Mouse (Mus musculus): ENCODE results near the gene Cplx2.
A peak's percentile ranks its signal among the peaks of the same experiment; 100 is the strongest.

Gene Cplx2

DNA sequence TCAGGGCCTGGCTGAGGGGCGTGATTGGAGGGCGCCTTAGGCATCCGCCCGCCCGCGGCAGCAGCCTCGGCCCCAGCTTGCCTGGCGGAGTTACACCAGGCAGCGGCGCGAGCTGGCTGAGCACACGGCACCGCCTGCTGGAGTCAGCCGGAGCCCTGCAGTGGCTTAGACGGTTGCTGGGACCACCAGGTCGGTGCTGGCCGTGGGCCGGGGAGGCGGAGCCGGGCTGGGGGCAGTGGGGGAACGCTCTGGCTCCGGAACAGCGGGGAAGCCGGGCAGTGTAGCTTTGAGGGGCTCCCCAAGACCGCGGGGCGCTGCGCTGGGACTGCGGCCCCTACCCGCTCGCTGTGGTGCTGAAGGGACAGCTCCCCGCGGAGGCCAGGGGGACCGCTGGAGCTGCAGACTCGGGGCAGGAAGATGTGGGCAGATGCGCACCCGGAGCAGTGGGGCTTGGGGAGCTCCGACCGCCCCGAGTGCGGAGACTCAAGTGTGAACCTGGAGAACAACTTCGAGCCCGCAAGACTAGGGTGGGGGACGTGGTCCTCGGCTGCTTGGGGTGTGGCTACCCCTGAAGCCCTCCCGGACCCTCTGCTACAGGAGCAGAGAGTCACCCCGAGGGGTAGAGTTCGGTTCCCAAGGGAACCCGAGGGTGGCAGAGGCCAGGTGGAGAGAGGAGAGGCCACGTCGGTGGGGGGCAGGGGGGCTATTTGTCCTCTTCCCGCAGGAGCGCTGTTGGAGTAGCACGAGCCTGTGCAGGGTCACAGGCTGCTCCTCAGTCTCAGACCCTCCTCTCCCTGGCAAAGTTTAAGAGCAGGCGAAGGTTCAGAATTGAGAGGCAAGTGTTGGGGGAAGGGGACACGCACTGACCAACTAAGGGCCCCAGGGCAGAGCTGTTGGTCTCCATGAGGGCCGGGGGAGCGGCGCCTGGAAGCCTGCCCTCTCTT lies 510 bp downstream of the Cplx2 start:
- DNase-seq: peak; percentile 64 to 83

GRCm38 (mm10) chr13:54372665-54373064 lies 1.5 kb downstream of the Cplx2 start:
- DNase-seq: peak; percentile 56 to 68

GRCm38 (mm10) chr13:54374106-54374706 lies 3.1 kb downstream of the Cplx2 start:
- no peak for DNase-seq

DNA sequence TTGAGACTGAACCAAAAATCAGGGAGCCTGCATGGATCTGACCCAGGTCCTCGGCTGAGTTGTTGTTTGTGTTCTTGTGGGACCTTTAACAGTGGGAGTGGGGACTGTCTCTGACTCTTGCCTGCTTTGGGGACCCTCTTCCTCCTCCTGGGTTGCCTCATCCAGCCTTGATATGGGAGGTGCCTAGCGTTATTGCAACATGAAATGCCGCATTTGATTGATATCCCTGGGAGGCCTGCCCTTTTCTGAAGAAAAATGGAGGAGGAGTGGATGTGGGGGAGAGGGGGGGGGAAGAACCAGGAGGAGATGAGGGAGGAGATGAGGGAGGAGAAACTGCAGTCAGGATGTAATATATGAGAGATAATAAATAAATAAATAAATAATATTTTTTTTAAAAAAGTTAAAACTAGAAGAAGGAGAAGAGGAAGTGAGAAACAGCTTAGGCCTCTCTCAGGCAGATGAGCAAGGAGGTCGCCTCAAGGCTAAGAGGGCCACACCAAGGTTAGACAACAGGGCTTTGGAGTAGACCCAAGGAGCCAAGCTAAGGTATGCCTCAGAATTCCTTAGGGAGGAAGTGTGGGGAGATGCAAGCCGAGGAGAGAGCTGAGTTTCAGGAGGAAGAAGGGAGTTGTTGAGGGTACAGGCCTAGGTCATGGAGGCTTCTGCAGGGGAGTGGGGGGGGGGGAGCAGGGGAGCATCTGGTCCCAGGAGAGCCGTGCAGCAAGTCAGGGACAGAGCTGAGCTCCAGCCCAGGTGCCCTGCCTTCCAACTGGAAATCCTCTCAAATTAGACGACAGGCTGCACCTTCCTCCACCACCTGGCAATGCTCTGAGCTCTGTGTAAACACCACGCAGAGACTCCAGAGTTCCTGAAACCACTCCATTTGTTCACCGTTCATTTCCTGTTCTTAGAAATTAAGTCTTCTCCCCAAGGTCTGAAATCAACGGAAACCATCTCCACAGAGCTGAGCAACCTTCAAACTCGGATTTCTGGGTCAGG lies 4.6 kb downstream of the Cplx2 start:
- DNase-seq: no peak

DNA sequence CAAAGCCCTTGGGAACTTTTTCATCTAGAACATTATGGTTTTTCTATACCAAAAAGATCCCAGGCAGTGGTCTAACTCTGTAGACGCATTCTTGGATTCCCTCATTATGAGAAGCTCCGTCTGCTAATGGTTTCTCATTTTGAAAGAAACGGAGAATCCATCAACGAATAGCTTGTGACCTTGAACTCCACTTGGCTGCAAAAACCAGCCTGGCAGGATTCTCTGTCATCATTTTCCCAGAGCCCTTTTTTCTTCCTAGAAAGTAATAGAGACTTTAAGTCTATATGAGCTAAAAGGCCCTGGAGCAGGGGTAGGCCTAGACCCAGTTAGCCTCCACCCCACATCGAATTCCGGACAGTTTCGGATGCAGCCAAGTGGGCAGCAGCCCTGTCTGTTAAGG lies 5.6 kb downstream of the Cplx2 start:
- DNase-seq: no peak

DNA sequence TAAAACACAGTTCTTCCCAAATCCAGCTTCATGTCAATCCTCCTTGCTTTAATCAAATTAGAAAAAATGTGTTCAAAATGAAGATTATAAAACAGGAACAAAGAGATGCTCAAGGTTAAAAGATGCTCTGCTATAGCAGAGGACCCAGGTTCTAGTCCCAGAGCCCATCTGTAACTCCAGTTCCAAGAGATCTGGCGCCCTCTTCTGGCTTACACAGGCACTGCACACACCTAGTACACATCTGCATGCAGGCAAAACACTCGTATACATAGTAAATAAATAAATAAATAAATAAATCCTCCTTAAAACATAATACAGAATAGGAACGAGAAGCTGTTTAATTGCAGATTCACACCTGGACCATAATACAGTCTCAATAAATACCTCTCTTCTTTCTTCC lies 6.9 kb downstream of the Cplx2 start:
- DNase-seq: no peak

- no peak for DNase-seq
Measured at GRCm38 (mm10) chr13:54380421-54380820, 9.3 kb downstream of the Cplx2 start.

DNA sequence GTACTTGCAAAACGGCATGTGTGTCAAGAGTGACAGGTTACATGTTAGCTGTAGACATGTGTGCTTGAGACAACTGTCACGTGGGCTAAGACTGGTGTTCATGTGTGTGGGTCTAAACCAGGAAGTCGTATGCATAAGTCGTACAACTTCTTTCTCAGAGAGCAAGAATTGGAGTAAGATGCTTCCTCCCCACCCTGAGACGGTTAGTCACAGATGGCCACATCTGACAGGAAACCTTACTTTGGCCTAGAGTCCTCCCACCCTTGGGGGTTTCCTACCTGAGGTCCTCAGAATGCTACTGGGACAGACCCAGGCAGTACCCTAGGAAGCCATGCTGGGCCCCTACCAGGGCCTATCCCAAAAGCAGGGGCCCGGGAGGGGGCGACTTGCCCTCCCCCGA lies 10.2 kb downstream of the Cplx2 start:
- no peak for DNase-seq

GRCm38 (mm10) chr13:54383531-54383930 lies 12.4 kb downstream of the Cplx2 start:
- DNase-seq: no peak

DNA sequence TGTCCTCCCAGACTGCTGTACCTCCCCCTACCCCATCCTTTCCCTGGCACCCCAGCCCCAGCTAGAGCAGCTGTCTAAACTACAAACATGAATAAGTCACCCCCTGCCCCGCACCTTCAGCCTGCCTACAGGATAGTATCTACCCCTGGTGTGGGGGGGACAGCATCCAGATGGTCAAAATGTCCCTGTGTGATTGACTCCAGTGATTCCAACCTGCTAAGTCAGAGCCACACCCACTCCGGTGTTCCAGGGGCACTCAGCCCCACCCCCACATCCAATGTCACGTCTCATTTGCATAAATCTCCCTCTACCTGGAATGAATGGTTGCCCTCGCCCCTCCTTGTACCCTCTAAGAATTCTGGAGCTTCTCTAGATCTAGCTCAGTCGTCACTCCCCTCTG lies 13.4 kb downstream of the Cplx2 start:
- no peak for DNase-seq

DNA sequence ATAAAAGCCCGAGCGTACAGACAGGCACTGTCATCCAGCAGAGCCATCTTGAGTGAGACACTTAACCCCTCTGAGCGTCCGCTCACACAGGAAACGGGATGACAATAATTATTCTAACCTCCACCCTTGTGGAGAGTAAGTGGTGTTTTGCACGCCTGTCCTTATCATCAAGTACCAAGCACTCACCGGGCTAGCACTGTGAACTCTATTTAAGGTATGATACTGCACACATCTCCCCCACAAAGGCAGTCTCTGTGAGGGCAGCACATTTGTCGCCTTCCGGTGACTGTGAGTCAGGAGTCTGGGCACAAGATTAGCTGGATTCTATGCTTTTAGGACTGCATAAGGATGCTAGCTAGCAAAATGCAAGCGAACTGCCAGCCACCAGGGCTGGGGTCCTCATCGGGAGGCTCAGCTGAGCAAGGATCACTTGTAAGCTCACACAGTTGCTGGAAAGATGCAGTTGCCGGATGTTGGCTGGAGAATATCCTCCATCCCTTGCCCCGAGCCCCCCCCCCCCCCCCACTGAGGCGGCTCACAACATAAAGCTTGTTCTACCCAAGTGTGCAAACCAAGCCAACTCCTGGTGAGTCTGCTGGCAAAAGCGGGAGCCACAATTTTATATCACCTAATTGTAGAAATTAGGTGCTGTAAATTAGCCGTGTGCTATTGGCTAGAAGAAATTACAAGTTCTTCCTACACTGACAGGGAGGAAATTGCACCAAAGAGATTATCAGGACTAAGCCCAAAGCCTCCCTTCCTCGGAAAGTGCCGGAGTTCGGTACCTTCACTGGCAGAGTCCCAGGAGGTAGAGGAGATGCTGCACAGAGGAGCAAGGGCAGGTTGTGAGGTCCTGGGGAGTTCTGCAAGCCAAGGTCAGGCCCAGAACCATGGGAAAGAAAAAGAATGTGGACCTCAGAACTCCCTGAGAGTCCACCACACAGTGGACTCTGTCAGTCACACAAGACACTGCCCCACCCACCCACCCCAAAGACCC lies 14.2 kb downstream of the Cplx2 start:
- DNase-seq: no peak

GRCm38 (mm10) chr13:54389971-54390564 lies 18.9 kb downstream of the Cplx2 start:
- DNase-seq: no peak

DNA sequence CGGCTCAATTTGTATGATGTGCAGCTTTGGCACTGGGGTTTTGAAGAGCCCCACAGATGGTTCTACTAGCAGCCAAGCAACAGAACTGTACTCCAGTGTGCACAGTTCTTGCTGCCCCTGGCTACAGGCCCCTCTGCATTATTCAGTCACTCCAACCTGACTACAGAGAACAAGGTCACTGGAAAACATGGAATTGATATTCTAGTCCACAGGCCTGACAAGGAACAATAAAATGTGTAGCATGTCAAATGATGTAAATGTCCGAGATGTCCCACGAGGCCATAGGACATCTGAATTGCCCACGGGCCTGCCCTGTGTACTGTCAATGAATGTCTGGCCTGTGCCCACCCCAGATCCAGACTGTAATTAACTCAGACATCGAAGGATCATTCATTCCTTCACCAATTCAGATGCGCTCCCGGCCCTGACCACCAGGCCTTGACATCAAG lies 19.4 kb downstream of the Cplx2 start:
- DNase-seq: no peak

DNA sequence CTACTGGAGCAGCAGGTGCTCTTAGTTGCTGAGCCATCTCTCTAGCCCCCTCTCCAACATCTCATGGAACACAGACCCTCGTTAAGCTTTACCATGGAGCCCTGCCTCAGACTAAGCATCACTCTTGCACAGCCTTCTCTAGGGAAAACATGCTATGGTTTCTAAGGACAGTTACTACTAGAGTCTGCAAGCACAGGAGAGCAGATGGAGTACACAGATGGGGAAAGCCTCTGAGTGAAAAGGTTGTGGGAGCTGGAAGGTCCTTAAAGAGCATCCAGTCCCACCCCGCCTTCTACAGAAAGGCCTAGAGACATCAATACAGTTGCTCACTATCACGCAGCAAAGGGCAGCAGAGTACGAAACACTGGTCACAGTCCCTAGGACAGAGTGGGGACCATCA lies 20.2 kb downstream of the Cplx2 start:
- no peak for DNase-seq

DNA sequence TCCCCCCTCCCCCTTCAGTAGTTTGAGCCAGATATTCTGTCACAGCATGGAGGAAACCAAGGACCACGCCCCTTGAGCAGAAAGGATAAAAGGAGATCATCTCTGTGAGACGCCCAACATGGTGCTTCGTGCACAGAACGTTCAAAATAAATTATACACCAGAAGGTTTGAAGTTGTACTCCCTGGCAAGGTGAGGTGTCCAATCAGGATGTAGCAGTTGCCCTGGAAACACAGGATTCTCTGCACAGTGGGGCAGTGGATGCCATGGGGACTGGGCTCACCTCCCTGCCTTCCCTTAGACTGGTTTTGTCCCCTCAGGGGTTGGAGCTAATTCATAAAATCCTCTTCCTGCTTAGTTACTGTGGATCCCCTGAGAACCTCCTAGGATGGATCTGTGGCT lies 25.9 kb downstream of the Cplx2 start:
- DNase-seq: no peak

DNA sequence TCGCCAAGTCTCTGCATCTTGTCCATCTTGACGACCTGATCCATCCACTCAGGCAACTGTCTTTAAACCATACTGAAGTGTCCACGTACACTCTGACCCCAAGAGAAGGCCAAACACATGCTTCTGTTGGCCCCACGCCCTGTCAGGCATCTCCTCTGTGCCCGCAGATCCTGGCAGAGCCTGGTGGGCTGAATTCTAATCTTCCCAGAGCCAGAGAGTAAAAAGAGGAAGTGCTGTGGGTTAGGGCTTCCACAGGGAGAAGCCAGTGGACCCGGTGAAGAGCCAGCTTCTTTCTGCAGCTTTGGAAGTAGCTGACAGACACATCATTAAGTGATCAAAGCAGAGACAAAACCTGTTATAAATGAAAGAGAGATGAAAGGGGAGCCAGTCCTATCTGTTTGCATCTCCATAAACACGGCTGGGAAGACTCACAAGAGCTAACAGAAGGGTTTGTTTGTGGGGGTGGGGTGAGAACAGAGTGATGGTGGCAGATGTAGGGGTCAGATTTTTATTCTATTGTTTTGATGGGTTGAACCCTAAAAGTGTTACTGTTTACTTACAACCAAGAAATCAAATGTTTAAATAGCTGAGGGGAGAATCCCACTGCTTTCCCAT lies 29.5 kb downstream of the Cplx2 start:
- no peak for DNase-seq

DNA sequence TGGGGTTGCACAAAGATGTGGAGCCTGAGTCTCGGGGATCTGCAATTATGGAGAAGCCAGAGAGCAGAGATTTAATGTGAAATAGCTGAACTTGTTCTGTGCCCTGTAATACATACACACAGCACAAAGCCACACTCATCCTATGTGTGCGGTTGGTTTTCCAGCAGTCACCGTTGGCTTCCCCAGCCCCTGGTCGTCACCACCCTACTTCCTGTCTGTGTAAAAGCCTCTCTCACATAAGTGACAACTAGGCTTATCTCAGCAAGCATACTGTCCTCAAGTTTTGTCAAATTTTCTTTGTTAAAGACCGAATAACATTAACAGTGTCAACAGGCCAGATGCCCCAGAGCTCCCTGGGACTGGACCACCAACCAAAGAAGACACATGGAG lies 30.0 kb downstream of the Cplx2 start:
- DNase-seq: no peak

DNA sequence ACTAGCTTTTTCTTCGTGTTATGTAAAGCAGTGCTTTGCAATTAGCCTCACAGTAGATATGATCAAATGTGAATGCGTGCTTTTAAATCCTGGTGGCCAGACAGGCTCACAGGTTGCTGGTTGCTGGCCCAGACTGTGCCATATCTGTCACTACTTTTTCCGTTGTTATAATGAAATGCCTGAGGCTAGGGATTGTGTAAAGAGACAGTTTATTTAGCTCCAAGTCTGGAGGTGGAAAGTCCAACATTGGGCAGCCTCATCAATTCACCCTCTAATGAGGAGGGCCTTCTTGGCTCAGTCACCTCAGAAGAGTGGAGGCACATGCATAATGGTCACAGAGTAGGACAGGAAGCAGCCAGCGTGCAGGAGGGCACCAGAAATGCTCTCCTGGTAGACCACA lies 31.2 kb downstream of the Cplx2 start:
- DNase-seq: no peak

DNA sequence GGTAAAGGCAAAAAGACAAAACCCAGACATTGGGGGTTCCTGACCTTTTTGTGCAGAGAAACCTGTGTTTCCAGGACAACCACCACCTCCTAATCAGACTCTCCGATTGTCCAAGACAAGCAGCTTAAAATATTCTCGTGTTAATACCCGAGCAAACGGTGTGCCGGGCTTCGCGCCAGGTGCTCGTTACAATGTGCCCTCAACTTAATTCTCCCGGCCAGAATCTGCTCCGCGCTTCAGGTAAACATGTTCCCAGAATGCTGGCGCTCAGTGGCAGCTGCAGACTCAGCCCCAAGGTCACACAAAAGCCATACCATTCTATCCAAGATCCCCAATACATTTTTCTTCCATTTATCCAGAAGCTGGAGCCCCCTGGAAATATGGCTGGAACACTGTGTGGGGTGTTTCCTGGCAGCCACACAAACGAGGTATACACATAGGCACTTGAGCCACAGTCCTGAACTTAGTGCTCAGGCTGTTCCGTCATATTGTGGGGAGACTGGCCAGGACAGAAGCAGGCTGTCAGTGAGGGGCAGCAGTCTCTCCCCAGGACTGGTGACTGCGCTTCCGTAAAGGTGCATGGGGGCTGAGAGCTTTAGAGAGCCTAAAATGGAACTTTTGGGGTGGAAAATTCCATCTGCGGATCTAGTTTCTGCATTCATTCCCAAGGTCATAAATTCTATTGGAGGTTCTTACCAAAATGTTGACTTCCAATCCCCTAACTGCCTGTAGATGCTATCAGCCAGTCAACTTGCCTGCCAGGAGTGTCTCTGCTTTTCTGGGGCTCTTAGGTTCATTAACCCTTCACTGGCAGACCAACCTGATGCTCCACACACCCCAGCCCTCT lies 32.3 kb downstream of the Cplx2 start:
- no peak for DNase-seq

DNA sequence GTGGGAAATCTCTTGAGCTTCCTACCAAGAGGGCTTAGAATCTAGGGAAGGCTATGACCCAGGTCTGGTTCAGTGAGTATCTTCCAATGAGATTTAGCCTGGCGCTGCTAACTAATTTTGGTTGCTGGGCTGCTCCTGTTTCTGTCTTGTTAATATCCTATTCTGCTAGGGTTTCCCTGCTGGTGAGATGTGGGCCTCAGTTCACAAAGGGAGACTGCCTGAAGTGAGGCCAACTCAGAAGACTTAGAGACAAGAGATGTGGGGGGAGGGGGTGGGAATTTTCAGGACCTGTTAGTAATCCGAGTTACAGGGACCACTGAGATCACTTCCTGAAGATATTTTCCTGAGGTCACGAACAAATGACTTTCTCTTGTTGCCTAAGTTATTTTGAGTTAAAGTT lies 33.1 kb downstream of the Cplx2 start:
- no peak for DNase-seq

Measured in spleen, adult 18-20 months (tissue).